Mouse (Mus musculus) forebrain, embryonic 11.5 days (tissue): Measurements from ENCODE around the gene Tmem242. TPM values are rescaled to one million over a fixed set of nuclear protein-coding genes. Genes with fewer than 3 reads are reported as not detected.

Experiments used
- ATAC-seq: fragments of 200-750 bp; cut with Nextera tagmentation; replicated peaks from 2 replicates; pipeline ENCODE4 v1.8.0; 2017; ENCODE audit warnings: moderate TSS enrichment; ENCODE audit not compliant: low FRiP score
- DNase-seq: peaks from one replicate; pipeline ENCODE4 v3.0.0-alpha.2; 2017; ENCODE audit warnings: low spot score
- H3K27ac ChIP-seq: fragments of 300-500 bp; sonication (generic); 2 replicates; pipeline ENCODE4 v1.5.1; 2014; ENCODE audit warnings: low read depth, low read length
- H3K27me3 ChIP-seq: fragments of 300-500 bp; sonication (generic); 2 replicates; pipeline ENCODE4 v1.6.1; 2014; ENCODE audit warnings: mild to moderate bottlenecking, low read length, mixed read lengths; ENCODE audit not compliant: control insufficient read depth, insufficient read depth
- H3K36me3 ChIP-seq: fragments of 300-500 bp; sonication (generic); 2 replicates; pipeline ENCODE4 v1.6.1; 2014; ENCODE audit warnings: mild to moderate bottlenecking, low read length, moderate library complexity, mixed read lengths; ENCODE audit not compliant: control insufficient read depth, insufficient read depth
- H3K4me1 ChIP-seq: fragments of 300-500 bp; sonication (generic); replicated peaks from 2 replicates; pipeline ENCODE4 v1.6.1; 2014; ENCODE audit warnings: low read length, mixed read lengths; ENCODE audit not compliant: control insufficient read depth, insufficient read depth
- H3K4me2 ChIP-seq: fragments of 300-500 bp; sonication (generic); 2 replicates; pipeline ENCODE4 v1.6.1; 2014; ENCODE audit warnings: low read depth, mild to moderate bottlenecking, low read length, moderate library complexity, mixed read lengths; ENCODE audit not compliant: severe bottlenecking
- H3K4me3 ChIP-seq: fragments of 300-500 bp; sonication (generic); 2 replicates; pipeline ENCODE4 v1.5.1; 2014; ENCODE audit warnings: low read depth, low read length
- H3K9ac ChIP-seq: fragments of 300-500 bp; sonication (generic); 2 replicates; pipeline ENCODE4 v1.6.1; 2014; ENCODE audit warnings: low read length
- H3K9me3 ChIP-seq: fragments of 300-500 bp; sonication (generic); 2 replicates; pipeline ENCODE4 v1.6.1; 2016; ENCODE audit warnings: low read length, mixed read lengths; ENCODE audit not compliant: control insufficient read depth
- WGBS: fragments of 180-500 bp; shearing (Covaris S2); extraction: QIAGEN DNeasy Blood & Tissue Kit; methylation state at CpG from one replicate; pipeline ENCODE4 v1.1.7; 2014; 5-methylcytosine and 5-hydroxymethylcytosine counted together
- polyA plus RNA-seq: library from polyadenylated mRNA; unstranded; fragments of >200 nt; fragmentation: Nextera tagmentation; extraction: Ambion mirVana; gene quantifications from 2 replicates; pipeline ENCODE4 v1.2.1, GENCODE M21; 2014

Gene Tmem242
- polyA plus RNA-seq = 140 and 141 TPM in 2 replicates

DNA sequence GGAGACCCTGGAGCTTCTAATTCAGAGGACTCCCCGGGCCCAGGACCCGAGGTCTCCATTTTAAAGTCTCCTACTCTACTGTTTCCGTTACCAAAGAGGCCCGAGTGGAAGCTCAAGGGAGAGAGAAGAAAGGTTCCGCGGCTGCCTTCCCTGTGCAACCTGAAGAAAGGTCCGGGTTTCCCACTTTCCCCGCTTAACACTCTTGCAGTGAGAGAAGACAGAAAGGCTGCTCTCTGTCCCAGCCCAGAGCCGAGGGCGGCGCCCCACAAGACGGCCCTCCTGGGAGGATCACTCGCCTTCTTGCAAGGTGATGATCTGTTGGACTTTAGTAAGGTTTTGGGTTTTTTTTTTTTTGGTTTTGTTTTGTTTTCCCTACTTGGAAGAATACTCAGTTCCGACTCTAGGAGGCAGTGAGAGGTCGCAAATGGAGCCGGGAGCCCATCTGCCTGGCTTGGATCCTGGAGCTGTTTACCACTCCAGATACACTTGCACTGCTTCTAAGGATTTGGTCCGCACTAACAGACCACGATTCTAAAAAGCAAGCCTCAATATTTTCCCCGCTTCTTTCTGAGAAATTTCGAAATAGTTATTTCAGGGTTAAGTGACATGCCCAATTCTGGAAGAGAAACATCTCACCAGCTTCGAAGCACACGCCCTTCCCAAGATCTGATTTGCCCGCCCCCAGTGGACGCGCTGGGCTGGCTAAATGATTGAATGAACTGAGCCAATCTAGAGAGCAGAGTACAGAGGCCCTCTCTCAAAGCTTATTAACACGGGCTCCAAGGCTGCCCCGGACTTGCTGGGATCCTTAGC is at the start of gene Tmem242:
TSS of gene Tmem242 (minus strand) at position 101 of the 813 bp plus-strand sequence.
- no peaks in the 10 kb centered on the region for H3K36me3 ChIP-seq
- no peaks in the 10 kb centered on the region for H3K27me3 ChIP-seq
- peak within 1 kb of the TSS; percentile 48 for H3K4me2 ChIP-seq
- H3K4me3 ChIP-seq = peak within 1 kb of the TSS; percentile 50
- no peak within 1 kb of the TSS for H3K27ac ChIP-seq
- under 1% methylated on average over 27 of the region's 27 CpGs for WGBS
- no peaks in the 10 kb centered on the region for H3K4me1 ChIP-seq
- H3K9ac ChIP-seq = peak within 1 kb of the TSS; percentile 70
- DNase-seq (peak; percentile 93), ATAC-seq (peak; percentile 90)
- no peaks in the 10 kb centered on the region for H3K9me3 ChIP-seq

DNA sequence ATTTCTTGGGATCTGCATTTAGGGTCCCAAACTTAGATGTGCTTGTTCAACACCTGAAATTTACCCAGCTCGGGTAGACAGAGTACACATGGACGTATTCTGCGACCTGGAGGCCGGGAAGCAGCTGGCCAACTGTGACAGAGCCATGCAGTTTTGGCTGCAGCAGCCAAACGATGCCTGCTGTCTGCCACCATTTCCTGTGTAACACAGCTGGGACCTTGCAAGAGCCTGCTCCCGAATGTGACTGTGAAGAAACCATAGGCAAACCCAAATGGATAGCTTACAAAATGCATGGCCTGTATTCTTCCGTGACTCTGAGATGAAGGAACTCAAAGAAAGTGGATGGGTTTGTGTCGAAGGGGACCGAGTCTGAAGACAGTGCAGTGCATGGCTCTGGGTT is 48.1 kb upstream of the Tmem242 start:
- H3K27me3 ChIP-seq = no peaks in the 10 kb centered on the region
- H3K4me3 ChIP-seq = no peak overlapping the region
- H3K4me2 ChIP-seq = no peak overlapping the region
- H3K36me3 ChIP-seq = no peaks in the 10 kb centered on the region
- 74% methylated on average over 9 of the region's 9 CpGs for WGBS
- H3K4me1 ChIP-seq = no peaks in the 10 kb centered on the region
- ATAC-seq = no peak
- H3K27ac ChIP-seq = no peak overlapping the region
- no peaks in the 10 kb centered on the region for H3K9me3 ChIP-seq
- no peak for DNase-seq
- H3K9ac ChIP-seq = no peak overlapping the region

DNA sequence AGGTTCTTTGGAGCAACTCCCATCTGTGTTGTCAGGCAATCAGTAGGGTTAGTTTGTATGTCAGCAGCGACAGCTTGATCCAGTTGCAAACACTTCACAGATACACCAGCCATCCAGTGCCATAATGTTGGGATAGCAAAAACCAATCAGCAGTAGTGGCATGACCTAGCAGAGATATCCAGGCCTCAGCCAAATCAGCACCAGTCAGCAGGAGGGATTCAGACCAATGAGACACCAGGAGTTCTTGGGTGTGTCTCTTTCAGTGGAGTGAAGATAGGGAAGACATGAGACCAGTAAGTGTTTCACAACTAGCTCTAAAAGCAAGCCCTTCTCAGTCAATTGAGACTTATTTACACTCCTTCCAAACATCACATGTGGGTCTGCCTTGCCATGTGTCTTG is 44.6 kb upstream of the Tmem242 start:
- ATAC-seq = no peak

DNA sequence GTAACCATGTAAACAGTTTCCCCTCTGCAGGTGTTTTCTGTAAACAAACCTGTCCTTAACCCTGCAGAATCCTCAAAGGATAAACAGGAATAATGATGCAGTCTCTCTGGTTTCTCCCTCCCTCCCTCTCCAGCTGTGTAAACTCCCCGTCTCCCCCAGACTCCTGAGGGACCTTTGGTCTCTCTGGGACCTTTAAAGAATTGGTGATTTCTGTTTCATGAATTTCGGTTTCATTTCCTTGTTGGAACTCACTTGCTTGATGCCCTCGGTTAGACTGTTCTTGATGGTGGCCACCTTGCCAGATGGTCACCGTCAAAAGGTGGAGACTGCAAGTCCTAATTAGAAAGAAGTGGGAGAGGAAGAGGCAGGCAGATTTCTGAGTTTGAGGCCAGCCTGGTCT is 43.4 kb upstream of the Tmem242 start:
- Histone ChIP-seq H3K9me3 (no peaks in the 10 kb centered on the region), H3K4me2 (no peak overlapping the region), H3K36me3 (no peaks in the 10 kb centered on the region), H3K9ac (no peak overlapping the region), H3K4me1 (no peaks in the 10 kb centered on the region), H3K4me3 (no peak overlapping the region), H3K27ac (no peak overlapping the region), H3K27me3 (no peaks in the 10 kb centered on the region)
- 83% methylated on average over 4 of the region's 4 CpGs for WGBS
- ATAC-seq (no peak), DNase-seq (no peak)

More for the DNA sequence above, 44.6 kb upstream of the Tmem242 start:
- Histone ChIP-seq H3K27ac (no peak overlapping the region), H3K27me3 (no peaks in the 10 kb centered on the region), H3K4me2 (no peak overlapping the region), H3K4me3 (no peak overlapping the region), H3K9me3 (no peaks in the 10 kb centered on the region), H3K36me3 (no peaks in the 10 kb centered on the region), H3K9ac (no peak overlapping the region), H3K4me1 (no peaks in the 10 kb centered on the region)
- 89% methylated on average over 1 of the region's 1 CpGs for WGBS
- no peak for DNase-seq

DNA sequence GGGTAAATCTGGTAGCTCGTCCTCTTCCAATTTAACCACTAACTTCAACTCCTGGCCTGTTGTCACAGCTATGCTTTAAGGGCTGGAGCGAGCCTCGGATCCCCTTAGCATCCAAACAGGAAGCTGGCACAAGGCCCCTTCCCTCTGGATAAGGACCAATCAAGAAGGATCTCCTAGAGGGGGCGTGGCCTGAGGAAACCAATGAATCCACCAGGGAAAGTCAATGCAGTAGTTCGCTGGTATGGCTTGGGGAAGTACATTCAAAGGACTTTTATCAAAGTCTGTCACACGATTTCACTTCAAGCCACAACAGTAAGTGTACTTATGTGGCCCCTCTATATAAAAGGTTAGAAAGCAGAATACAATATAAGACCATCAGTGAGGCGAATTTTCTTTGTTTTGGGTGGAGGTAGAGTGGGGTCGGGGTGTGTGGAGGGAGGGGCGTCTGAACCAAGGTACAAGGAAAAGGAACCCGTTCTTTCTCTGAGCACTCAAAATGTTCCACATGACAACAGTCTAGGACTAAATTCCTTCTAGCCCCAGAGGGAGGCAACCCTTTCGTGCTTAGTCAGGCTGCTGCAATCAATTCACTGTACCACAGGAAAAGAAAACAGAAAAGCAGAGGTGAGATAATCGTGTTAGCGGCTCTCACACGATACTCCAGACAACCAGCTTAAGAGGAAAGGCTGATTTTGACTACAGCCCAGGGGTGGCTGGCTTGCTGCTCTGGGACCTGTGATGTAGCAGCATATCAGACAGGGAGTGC is 36.1 kb upstream of the Tmem242 start:
- Histone ChIP-seq H3K27ac (no peak overlapping the region), H3K4me3 (no peak overlapping the region), H3K9me3 (no peaks in the 10 kb centered on the region), H3K36me3 (no peaks in the 10 kb centered on the region), H3K4me1 (no peaks in the 10 kb centered on the region), H3K4me2 (no peak overlapping the region), H3K9ac (no peak overlapping the region), H3K27me3 (no peaks in the 10 kb centered on the region)
- DNase-seq (no peak), ATAC-seq (no peak)
- 68% methylated on average over 14 of the region's 14 CpGs for WGBS

DNA sequence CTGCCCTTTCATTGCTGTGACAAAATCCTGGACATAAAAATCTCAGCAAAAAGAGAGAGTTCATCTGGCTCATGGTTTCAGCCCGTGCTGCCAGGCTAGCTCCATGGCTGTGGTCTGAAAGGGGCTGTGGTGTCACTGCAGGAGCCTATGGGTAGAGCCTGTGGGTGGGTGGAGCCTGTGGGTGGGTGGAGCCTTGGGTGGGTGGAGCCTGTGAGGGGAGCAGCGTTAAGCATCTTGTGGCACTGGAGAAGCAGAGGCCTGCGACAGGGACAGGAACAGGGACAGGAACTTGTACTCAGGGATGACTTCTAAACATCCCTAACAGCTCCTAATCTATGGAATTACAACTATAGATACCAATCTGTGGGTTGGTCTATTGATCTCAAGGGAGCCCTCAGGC is 32.2 kb upstream of the Tmem242 start:
- Histone ChIP-seq H3K9ac (no peak overlapping the region), H3K36me3 (no peaks in the 10 kb centered on the region), H3K27ac (no peak overlapping the region), H3K9me3 (no peaks in the 10 kb centered on the region), H3K27me3 (no peaks in the 10 kb centered on the region), H3K4me2 (no peak overlapping the region), H3K4me3 (no peak overlapping the region), H3K4me1 (no peaks in the 10 kb centered on the region)
- DNase-seq (no peak), ATAC-seq (no peak)
- WGBS = 57% methylated on average over 3 of the region's 3 CpGs

DNA sequence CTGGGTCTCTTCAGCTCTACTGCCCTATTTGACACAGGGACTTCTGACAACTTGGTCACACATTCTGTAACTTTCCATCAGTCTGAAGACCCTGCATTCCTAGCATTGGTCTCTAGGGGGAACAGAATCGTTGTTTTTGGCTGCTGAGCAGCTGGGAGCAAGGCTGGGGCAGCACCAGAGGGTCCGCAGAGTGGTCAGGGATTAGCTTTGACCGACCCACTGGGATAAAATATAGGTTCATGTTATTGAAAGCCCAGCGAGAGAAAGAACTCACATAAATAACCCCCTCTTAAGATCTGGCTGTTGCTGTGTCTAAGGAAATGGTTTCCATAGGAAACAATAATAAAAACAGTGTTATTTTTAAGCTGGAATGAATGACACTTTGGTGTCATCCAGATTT is 27.1 kb upstream of the Tmem242 start:
- Histone ChIP-seq H3K27me3 (no peaks in the 10 kb centered on the region), H3K27ac (no peak overlapping the region), H3K4me2 (no peak overlapping the region), H3K4me3 (no peak overlapping the region), H3K4me1 (no peaks in the 10 kb centered on the region), H3K9me3 (no peaks in the 10 kb centered on the region), H3K9ac (no peak overlapping the region), H3K36me3 (no peaks in the 10 kb centered on the region)
- WGBS = 56% methylated on average over 4 of the region's 4 CpGs
- DNase-seq = no peak
- ATAC-seq = no peak

DNA sequence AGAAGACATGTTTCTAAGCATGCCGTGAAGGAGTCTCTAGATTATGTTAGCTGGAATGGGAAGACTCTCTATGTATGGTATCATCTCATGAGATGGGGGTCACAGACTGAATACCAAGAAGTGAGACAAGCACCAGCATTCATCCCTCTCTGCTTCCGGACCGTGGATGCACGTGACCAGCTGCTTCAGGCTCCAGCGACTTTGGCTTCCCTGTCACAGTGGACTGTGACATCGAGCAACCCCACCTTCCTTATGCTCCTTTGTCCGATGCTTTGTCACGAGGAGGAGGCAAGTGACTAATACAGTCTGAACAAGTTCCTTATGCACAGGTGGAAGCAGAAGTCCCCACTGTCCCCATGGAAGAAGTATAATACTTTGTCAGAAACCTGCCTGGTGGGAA is 26.7 kb upstream of the Tmem242 start:
- 86% methylated on average over 8 of the region's 8 CpGs for WGBS
- H3K36me3 ChIP-seq = no peaks in the 10 kb centered on the region

More for the DNA sequence above, 26.7 kb upstream of the Tmem242 start:
- no peak overlapping the region for H3K27ac ChIP-seq
- DNase-seq = no peak
- ATAC-seq = no peak
- no peak overlapping the region for H3K4me3 ChIP-seq
- H3K27me3 ChIP-seq = no peaks in the 10 kb centered on the region
- H3K9me3 ChIP-seq = no peaks in the 10 kb centered on the region
- no peak overlapping the region for H3K9ac ChIP-seq
- H3K4me2 ChIP-seq = no peak overlapping the region
- no peaks in the 10 kb centered on the region for H3K4me1 ChIP-seq
